Mouse (Mus musculus): ENCODE measurements around the gene Aloxe3.

GRCm38 (mm10) chr11:69123056-69123692, 2.5 kb upstream of the Aloxe3 start:
- TF ChIP-seq EP300 (IDR thresholded peaks at IDR 0.05; ENCODE audit: low read depth in 1 of 2, low read length in 2 of 2) = no peak
- TF ChIP-seq POLR2A (IDR thresholded peaks at IDR 0.05; ENCODE audit: control insufficient read depth in 1 of 2, insufficient read depth in 1 of 2, low read depth in 1 of 2, low read length in 2 of 2, poor library complexity in 1 of 2) = no peak
- no peak for TF ChIP-seq TCF12 (IDR thresholded peaks at IDR 0.05; ENCODE audit: low read depth, low read length)
- 0 out of 2 replicates have a peak, but pooled peaks have one; percentile 8 for TF ChIP-seq GATA1 (IDR thresholded peaks at IDR 0.05; ENCODE audit: low read depth, low read length)
- no peak for TF ChIP-seq NELFE (IDR thresholded peaks at IDR 0.05; ENCODE audit: low read depth, low read length)
- TF ChIP-seq CTCF (IDR thresholded peaks at IDR 0.05 in 2 of 3, conservative IDR thresholded peaks at IDR 0.05 in 1 of 3; ENCODE audit: control insufficient read depth in 1 of 3, insufficient read depth in 1 of 3, low read depth in 2 of 3, low read length in 3 of 3, poor library complexity in 1 of 3, severe bottlenecking in 1 of 3) = peak in 1 of 3 experiments; percentile 37; a peak in 3 of 6 replicates
- 0 out of 2 replicates have a peak, but pooled peaks have one; percentile 39 for TF ChIP-seq HCFC1 (IDR thresholded peaks at IDR 0.05; ENCODE audit: low read depth, low read length)
- peak; percentile 98 for TF ChIP-seq TBP (IDR thresholded peaks at IDR 0.05; ENCODE audit: low read depth, low read length)
- TF ChIP-seq CHD1 (IDR thresholded peaks at IDR 0.05; ENCODE audit: low read depth, low read length) = no peak
- TF ChIP-seq ZC3H11A (IDR thresholded peaks at IDR 0.05; ENCODE audit: low read depth, low read length) = no peak
